ENCODE assay signal across 8 mouse cellular contexts in genomic region chr6:91488496-91489212, GRCm38 (mm10). TPM values are rescaled to one million over a fixed set of nuclear protein-coding genes. Genes with fewer than 3 reads are reported as not detected.
DNase-seq lines count a peak whose midpoint lies in the region; ATAC-seq lines count a peak whose summit lies in the region.

No protein-coding gene starts in this region.

- no peak overlapping the region for H3K4me3 ChIP-seq in heart, embryonic 16.5 days (ENCODE audit: low read length)

- no peaks in the 10 kb centered on the region for H3K9me3 ChIP-seq in heart, embryonic 16.5 days (replicated peaks; ENCODE audit: control insufficient read depth, low read length)

- no peak overlapping the region for H3K9ac ChIP-seq in heart, embryonic 16.5 days (ENCODE audit: low read length)

- peak; percentile 52; the same call in 1 of the 2 replicates for ATAC-seq in heart, embryonic 16.5 days (replicated peaks; ENCODE audit: extremely low read depth, insufficient read depth, low FRiP score)

- WGBS in heart, embryonic 16.5 days, result 54% methylated on average over 9 of the region's 9 CpGs

- H3K27me3 ChIP-seq in heart, embryonic 16.5 days (ENCODE audit: control insufficient read depth, insufficient read depth, low read length), result no peaks in the 10 kb centered on the region

- H3K27ac ChIP-seq in heart, embryonic 16.5 days (ENCODE audit: low read length), result no peak overlapping the region; the same call in 1 of the 2 replicates

- peak; percentile 71 for DNase-seq in gastrocnemius, adult 18-20 months (ENCODE audit: low spot score)
- no peak for DNase-seq in gastrocnemius, postnatal 14 days
- peak; percentile 34 to 50 for DNase-seq in right cerebral cortex, postnatal 36 days (ENCODE audit: low spot score in 2 of 2)
- no peak for DNase-seq in right cerebral cortex, postnatal 4 days
- DNase-seq in lung, postnatal 36 days, result peak; percentile 90
- no peak for DNase-seq in cerebellum, adult 8-10 months
- no peak for DNase-seq in layer of hippocampus, postnatal 36 days

- H3K4me2 ChIP-seq in heart, embryonic 16.5 days (ENCODE audit: low read depth, low read length), result no peak overlapping the region

- intact Hi-C loops in gastrocnemius, postnatal 14 days (cut with DNase I; ENCODE audit: low total_unique reads), result no loop called here

- H3K36me3 ChIP-seq in heart, embryonic 16.5 days (ENCODE audit: control insufficient read depth, insufficient read depth), result peaks cover 52% of the 10 kb centered on the region

- H3K4me1 ChIP-seq in heart, embryonic 16.5 days (ENCODE audit: control insufficient read depth, insufficient read depth, low read length), result 0 out of 2 replicates have a peak, but pooled peaks cover 3% of the 10 kb centered on the region

RNA-seq across cellular contexts. Expression of gene Tmem43, which starts 15.2 kb away (rescaled TPM):
- total RNA-seq in gastrocnemius, adult 18-20 months (2021), result 10 to 100 TPM; 23.2 to 27.0 TPM
- 10 to 100 TPM; 37.5 to 41.7 TPM for total RNA-seq in gastrocnemius, postnatal 14 days (2021)
- 27.6 and 29.7 TPM in 2 replicates for polyA plus RNA-seq in heart, embryonic 16.5 days (2015; fragmentation: Nextera tagmentation; extraction: Ambion mirVana)
- 10 to 100 TPM; 28.7 to 31.8 TPM for total RNA-seq in layer of hippocampus, postnatal 36 days (2021)

RNA-seq across cellular contexts. Expression of gene Chchd4, which starts 15.3 kb away (rescaled TPM):
- total RNA-seq in gastrocnemius, adult 18-20 months (2021), result 10 to 100 TPM in 1 of 2 experiments, 1 to 10 TPM in 1; 8.9 to 10.7 TPM
- total RNA-seq in gastrocnemius, postnatal 14 days (2021), result 1 to 10 TPM; 8.0 to 8.7 TPM
- polyA plus RNA-seq in heart, embryonic 16.5 days (2015; fragmentation: Nextera tagmentation; extraction: Ambion mirVana), result 32.4 and 33.7 TPM in 2 replicates
- total RNA-seq in layer of hippocampus, postnatal 36 days (2021), result 10 to 100 TPM; 19.8 to 22.8 TPM

RNA-seq across cellular contexts. Expression of gene Xpc, which starts 27.0 kb away (rescaled TPM):
- 1 to 10 TPM; 8.1 to 9.0 TPM for total RNA-seq in gastrocnemius, adult 18-20 months (2021)
- 1 to 10 TPM; 6.8 to 7.2 TPM for total RNA-seq in gastrocnemius, postnatal 14 days (2021)
- polyA plus RNA-seq in heart, embryonic 16.5 days (2015; fragmentation: Nextera tagmentation; extraction: Ambion mirVana), result 11.9 and 13.7 TPM in 2 replicates
- total RNA-seq in layer of hippocampus, postnatal 36 days (2021), result 10 to 100 TPM; 12.5 to 14.5 TPM

RNA-seq across cellular contexts. Expression of gene Lsm3, which starts 27.1 kb away (rescaled TPM):
- total RNA-seq in gastrocnemius, adult 18-20 months (2021), result 10 to 100 TPM; 26.4 to 31.0 TPM
- total RNA-seq in gastrocnemius, postnatal 14 days (2021), result 10 to 100 TPM; 37.0 to 41.9 TPM
- polyA plus RNA-seq in heart, embryonic 16.5 days (2015; fragmentation: Nextera tagmentation; extraction: Ambion mirVana), result 164 and 183 TPM in 2 replicates
- total RNA-seq in layer of hippocampus, postnatal 36 days (2021), result 10 to 100 TPM; 36.8 to 41.5 TPM

Comparison
In these comparisons a context has a peak if more than half of its experiments do, and no peak if none do; other contexts are left out.
1. DNase-seq: peak in gastrocnemius, adult 18-20 months (single experiment), right cerebral cortex, postnatal 36 days (2 of 2) and lung, postnatal 36 days (single experiment); none in gastrocnemius, postnatal 14 days (single experiment), right cerebral cortex, postnatal 4 days (single experiment), cerebellum, adult 8-10 months (single experiment) and layer of hippocampus, postnatal 36 days (0 of 2).